Mouse (Mus musculus) intestine, embryonic 16.5 days (tissue): ENCODE results near the gene Rhd. TPM values are rescaled to one million over a fixed set of nuclear protein-coding genes. Genes with fewer than 3 reads are reported as not detected.
A peak's percentile ranks its signal among the peaks of the same experiment; 100 is the strongest.

ENCODE experiments used
- ATAC-seq: fragments of 200-750 bp; cut with Nextera tagmentation; 2 replicates; pipeline ENCODE4 v1.8.0; 2017; ENCODE audit warnings: moderate TSS enrichment, moderate library complexity
- H3K27ac ChIP-seq: fragments of 300-500 bp; sonication (generic); 2 replicates; pipeline ENCODE4 v1.5.1; 2014; ENCODE audit warnings: mild to moderate bottlenecking, low read length
- H3K27me3 ChIP-seq: fragments of 300-500 bp; sonication (generic); replicated peaks from 2 replicates; pipeline ENCODE4 v1.6.1; 2014; ENCODE audit warnings: low read length, control low read depth, mixed read lengths; ENCODE audit not compliant: control insufficient read depth, insufficient read depth
- H3K36me3 ChIP-seq: fragments of 300-500 bp; sonication (generic); 2 replicates; pipeline ENCODE4 v1.6.1; 2014; ENCODE audit warnings: low read length, control low read depth; ENCODE audit not compliant: control insufficient read depth, insufficient read depth
- H3K4me1 ChIP-seq: fragments of 300-500 bp; sonication (generic); 2 replicates; pipeline ENCODE4 v1.6.1; 2014; ENCODE audit warnings: low read length, control low read depth, mixed read lengths; ENCODE audit not compliant: control insufficient read depth, insufficient read depth
- H3K4me2 ChIP-seq: fragments of 300-500 bp; sonication (generic); 2 replicates; pipeline ENCODE4 v1.6.1; 2014; ENCODE audit warnings: low read depth, low read length, control low read depth
- H3K4me3 ChIP-seq: fragments of 300-500 bp; sonication (generic); 2 replicates; pipeline ENCODE4 v1.5.1; 2014; ENCODE audit warnings: mild to moderate bottlenecking, low read length
- H3K9ac ChIP-seq: fragments of 300-500 bp; sonication (generic); 2 replicates; pipeline ENCODE4 v1.6.1; 2014; ENCODE audit warnings: low read depth, low read length
- H3K9me3 ChIP-seq: fragments of 300-500 bp; sonication (generic); 2 replicates; pipeline ENCODE4 v1.6.1; 2016; ENCODE audit warnings: low read length, control low read depth; ENCODE audit not compliant: control insufficient read depth
- WGBS: fragments of 180-500 bp; shearing (Covaris S2); extraction: QIAGEN DNeasy Blood & Tissue Kit; methylation state at CpG from one replicate; pipeline ENCODE4 v1.1.7; 2014; 5-methylcytosine and 5-hydroxymethylcytosine counted together
- polyA plus RNA-seq: library from polyadenylated mRNA; unstranded; fragments of >200 nt; fragmentation: Nextera tagmentation; extraction: Ambion mirVana; gene quantifications from 2 replicates; pipeline ENCODE4 v1.2.1, GENCODE M21; 2015

The Rhd gene
- polyA plus RNA-seq, 1 experiment from 2014 or later, result 10.1 TPM

DNA sequence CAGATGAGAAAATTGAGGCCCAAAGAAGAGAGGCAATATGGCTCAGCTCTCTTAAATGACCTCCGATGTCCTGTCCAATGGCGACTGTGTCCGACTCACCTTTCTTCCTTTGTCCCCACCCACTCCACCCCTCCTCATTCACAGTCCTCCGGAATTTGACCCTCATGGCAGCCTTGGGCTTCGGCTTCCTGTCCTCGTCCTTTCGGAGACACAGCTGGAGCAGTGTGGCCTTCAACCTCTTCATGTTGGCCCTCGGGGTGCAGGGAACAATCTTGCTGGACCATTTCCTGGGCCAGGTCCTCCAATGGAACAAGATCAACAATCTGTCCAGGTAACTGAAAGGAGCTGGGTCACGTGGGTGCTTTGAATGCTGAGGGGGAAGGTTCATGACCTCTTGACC, 11.8 kb downstream of the Rhd start:
- Histone ChIP-seq H3K4me3 (no peak overlapping the region), H3K9ac (no peak overlapping the region), H3K9me3 (no peaks in the 10 kb centered on the region), H3K27ac (no peak overlapping the region), H3K36me3 (no peaks in the 10 kb centered on the region), H3K27me3 (0 out of 2 replicates have a peak, but pooled peaks cover 2% of the 10 kb centered on the region), H3K4me2 (no peak overlapping the region), H3K4me1 (peaks cover 5% of the 10 kb centered on the region; the same call in 1 of the 2 replicates)
- ATAC-seq, result no peak
- 82% methylated on average over 9 of the region's 9 CpGs for WGBS

DNA sequence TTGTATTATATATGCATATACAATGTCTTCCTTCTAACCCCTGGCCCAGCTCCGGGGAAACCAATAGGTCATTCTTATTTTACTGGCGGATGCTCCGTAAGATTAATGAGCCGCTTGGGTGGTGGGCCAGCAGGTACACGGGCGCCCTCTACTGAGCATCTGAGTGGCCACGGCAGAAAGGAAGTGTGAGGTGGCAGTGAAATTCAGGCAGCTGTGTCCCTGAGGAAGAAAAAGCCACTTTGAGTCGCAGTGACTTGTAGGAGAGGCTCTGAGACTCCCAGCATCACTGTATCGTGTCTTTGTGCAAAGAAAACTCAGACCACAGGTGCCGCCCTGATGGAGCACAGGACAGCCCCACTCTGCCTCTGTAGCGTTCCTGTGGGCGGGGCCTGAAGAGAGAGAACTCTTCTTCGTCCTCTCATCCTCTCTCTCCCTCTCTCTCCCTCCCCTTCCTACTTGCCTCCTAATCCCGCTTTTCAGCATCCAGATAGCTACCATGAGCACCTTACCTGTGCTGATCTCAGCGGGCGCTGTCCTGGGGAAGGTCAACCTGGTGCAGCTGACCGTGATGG, 15.2 kb downstream of the Rhd start:
- H3K9ac ChIP-seq, result peak overlapping the region; percentile 27; the same call in 1 of the 2 replicates
- 4% methylated on average over 17 of the region's 17 CpGs for WGBS

DNA sequence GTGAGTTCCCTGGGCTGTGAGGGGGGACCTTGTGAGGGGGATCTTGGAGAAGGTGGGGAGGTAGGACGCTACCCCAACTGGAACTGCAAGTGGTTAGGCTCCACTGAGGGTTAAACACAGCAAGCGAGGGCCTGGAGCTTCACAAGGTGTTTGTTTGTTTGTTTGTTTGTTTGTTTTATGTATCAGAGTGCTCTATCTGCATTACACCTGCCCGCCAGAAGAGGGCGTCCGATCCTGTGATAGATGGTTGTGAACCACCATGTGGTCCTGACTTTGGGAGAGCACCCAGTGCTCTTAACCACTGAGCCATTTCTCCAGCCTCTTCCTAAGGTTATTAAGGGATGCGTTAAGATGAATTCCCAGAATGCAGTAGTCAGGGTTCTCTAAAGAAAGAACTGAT, 15.7 kb downstream of the Rhd start:
- no peaks in the 10 kb centered on the region for H3K9me3 ChIP-seq
- no peaks in the 10 kb centered on the region for H3K36me3 ChIP-seq
- peak overlapping the region; percentile 65; the same call in 1 of the 2 replicates for H3K4me2 ChIP-seq
- 0 out of 2 replicates have a peak, but pooled peaks cover 2% of the 10 kb centered on the region for H3K27me3 ChIP-seq
- H3K9ac ChIP-seq, result peak overlapping the region; percentile 27; the same call in 1 of the 2 replicates
- no peak overlapping the region for H3K4me3 ChIP-seq
- ATAC-seq, result no peak
- H3K27ac ChIP-seq, result no peak overlapping the region
- peaks cover 5% of the 10 kb centered on the region; the same call in 1 of the 2 replicates for H3K4me1 ChIP-seq
- 34% methylated on average over 6 of the region's 6 CpGs for WGBS

More for the DNA sequence above, 15.2 kb downstream of the Rhd start:
- no peaks in the 10 kb centered on the region for H3K9me3 ChIP-seq
- peak; percentile 50 for ATAC-seq
- peak overlapping the region; percentile 65 for H3K4me2 ChIP-seq
- H3K27ac ChIP-seq, result no peak overlapping the region
- H3K36me3 ChIP-seq, result no peaks in the 10 kb centered on the region
- H3K4me1 ChIP-seq, result peaks cover 5% of the 10 kb centered on the region; the same call in 1 of the 2 replicates
- H3K27me3 ChIP-seq, result 0 out of 2 replicates have a peak, but pooled peaks cover 2% of the 10 kb centered on the region
- H3K4me3 ChIP-seq, result peak overlapping the region; percentile 33

DNA sequence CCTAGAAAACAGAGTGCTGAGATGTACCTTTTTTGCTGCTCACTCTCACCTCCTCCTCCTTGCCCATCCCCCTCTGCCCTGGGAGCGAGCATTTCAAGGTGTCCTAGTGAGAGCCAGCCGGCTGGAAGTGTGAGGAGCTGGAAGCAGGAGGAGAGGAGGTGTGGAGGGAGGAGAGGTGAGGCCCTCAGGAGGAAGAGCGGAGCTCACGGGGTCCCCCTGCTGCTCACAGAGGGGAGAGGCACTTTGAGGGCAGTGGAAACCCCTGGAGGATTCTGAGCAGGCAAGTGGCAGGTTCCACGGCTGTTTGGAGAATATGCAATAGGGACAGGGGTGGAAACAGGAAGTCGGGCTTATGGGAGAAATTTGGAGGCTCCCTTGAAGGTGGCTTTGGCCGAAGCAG, 18.9 kb downstream of the Rhd start:
- Histone ChIP-seq H3K4me2 (no peak overlapping the region), H3K27me3 (0 out of 2 replicates have a peak, but pooled peaks cover 2% of the 10 kb centered on the region), H3K9ac (no peak overlapping the region), H3K27ac (no peak overlapping the region), H3K4me3 (no peak overlapping the region), H3K4me1 (peaks cover 5% of the 10 kb centered on the region; the same call in 1 of the 2 replicates), H3K9me3 (no peaks in the 10 kb centered on the region), H3K36me3 (no peaks in the 10 kb centered on the region)
- 33% methylated on average over 7 of the region's 7 CpGs for WGBS
- ATAC-seq, result no peak

DNA sequence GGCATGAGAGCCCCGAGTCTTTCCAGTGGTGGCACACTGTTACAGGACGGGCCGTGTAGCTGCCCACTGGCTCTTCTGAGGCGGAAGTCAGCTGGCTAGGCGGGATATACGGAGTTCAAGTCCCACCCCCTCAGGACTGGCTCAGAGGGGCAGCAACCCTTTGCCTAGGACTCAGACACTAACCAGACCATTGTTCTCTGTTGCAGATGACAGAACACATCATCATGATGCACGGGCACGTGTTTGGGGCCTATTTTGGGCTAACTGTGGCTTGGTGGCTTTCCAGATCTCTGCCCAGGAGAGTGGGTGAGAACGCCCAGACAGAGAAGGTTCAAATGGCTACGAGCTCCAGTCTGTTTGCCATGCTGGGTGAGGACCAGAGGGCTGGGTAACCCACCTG, 19.5 kb downstream of the Rhd start:
- 81% methylated on average over 10 of the region's 10 CpGs for WGBS

DNA sequence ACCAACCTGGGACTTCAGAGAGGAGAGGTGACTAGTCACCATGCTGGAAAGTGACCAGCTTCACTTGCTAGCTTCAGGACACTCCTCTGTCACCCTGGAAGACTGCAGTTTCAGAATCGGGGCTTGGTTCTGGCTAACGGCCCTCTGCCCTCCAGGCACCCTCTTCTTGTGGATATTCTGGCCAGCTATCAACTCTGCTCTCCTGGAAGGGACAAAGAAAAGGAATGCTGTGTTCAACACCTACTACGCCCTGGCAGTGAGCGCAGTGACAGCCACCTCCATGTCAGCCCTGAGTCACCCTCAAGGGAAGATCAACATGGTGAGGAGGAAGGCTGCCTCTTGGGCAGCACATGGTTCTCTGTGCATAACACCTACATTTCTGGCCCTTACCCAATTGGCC, 20.0 kb downstream of the Rhd start:
- WGBS, result 89% methylated on average over 4 of the region's 4 CpGs

More for the DNA sequence above, 19.5 kb downstream of the Rhd start:
- Histone ChIP-seq H3K27ac (no peak overlapping the region), H3K36me3 (no peaks in the 10 kb centered on the region), H3K4me3 (no peak overlapping the region), H3K9ac (no peak overlapping the region), H3K4me2 (no peak overlapping the region), H3K4me1 (peaks cover 5% of the 10 kb centered on the region; the same call in 1 of the 2 replicates), H3K9me3 (no peaks in the 10 kb centered on the region), H3K27me3 (0 out of 2 replicates have a peak, but pooled peaks cover 2% of the 10 kb centered on the region)
- no peak for ATAC-seq

DNA sequence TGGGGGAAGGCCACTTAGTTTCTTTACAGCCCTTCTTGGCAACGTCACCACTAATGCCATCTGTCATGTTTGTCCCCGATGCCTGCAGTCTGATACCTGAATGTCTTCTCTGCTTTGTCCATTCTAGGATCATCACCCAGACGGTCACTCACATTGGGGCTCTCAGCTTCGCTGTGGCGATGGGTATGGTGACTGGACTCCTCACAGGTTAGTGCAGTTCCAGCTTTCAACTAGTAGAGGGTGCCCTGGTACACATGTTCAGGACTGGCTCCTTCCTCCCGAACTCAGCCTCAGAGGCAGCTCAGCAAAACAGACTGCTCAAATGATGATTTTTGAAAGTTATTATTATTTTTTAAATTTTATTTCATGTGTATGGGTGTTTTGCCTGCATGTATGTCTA, 27.8 kb downstream of the Rhd start:
- 73% methylated on average over 6 of the region's 6 CpGs for WGBS
- ATAC-seq, result no peak
- H3K27me3 ChIP-seq, result no peaks in the 10 kb centered on the region

More for the DNA sequence above, 20.0 kb downstream of the Rhd start:
- H3K27me3 ChIP-seq, result 0 out of 2 replicates have a peak, but pooled peaks cover 2% of the 10 kb centered on the region
- no peaks in the 10 kb centered on the region for H3K9me3 ChIP-seq
- no peak overlapping the region for H3K4me2 ChIP-seq
- ATAC-seq, result no peak
- no peaks in the 10 kb centered on the region for H3K36me3 ChIP-seq
- no peak overlapping the region for H3K27ac ChIP-seq
- H3K4me1 ChIP-seq, result peaks cover 4% of the 10 kb centered on the region; the same call in 1 of the 2 replicates
- no peak overlapping the region for H3K4me3 ChIP-seq
- no peak overlapping the region for H3K9ac ChIP-seq

DNA sequence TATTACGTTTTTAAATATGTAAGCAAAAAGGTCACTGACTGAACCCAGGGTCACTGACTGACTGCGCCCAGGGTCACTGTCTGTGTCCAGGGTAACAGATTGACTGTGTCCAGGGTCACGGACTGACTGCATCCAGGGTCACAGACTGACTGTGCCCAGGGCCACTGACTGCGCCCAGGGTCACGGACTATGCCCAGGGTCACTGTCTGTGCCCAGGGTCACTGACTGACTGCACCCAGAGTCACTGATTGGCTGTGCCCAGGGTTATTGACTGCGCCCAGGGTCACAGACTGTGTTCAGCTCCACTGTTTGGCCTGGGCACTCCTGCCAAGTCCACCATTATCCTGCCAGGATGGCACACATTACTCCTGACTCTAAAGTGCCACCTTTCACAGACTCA, 32.9 kb downstream of the Rhd start:
- no peaks in the 10 kb centered on the region for H3K9me3 ChIP-seq
- peaks cover 13% of the 10 kb centered on the region; the same call in 1 of the 2 replicates for H3K36me3 ChIP-seq
- no peak overlapping the region for H3K4me2 ChIP-seq
- no peaks in the 10 kb centered on the region for H3K4me1 ChIP-seq
- H3K27me3 ChIP-seq, result no peaks in the 10 kb centered on the region
- ATAC-seq, result no peak
- H3K9ac ChIP-seq, result no peak overlapping the region
- H3K4me3 ChIP-seq, result no peak overlapping the region
- WGBS, result 82% methylated on average over 6 of the region's 6 CpGs
- no peak overlapping the region for H3K27ac ChIP-seq

More for the DNA sequence above, 27.8 kb downstream of the Rhd start:
- no peak overlapping the region for H3K9ac ChIP-seq
- H3K4me2 ChIP-seq, result no peak overlapping the region
- no peaks in the 10 kb centered on the region for H3K9me3 ChIP-seq
- no peaks in the 10 kb centered on the region for H3K4me1 ChIP-seq
- no peak overlapping the region for H3K27ac ChIP-seq
- no peak overlapping the region for H3K4me3 ChIP-seq
- H3K36me3 ChIP-seq, result no peaks in the 10 kb centered on the region

DNA sequence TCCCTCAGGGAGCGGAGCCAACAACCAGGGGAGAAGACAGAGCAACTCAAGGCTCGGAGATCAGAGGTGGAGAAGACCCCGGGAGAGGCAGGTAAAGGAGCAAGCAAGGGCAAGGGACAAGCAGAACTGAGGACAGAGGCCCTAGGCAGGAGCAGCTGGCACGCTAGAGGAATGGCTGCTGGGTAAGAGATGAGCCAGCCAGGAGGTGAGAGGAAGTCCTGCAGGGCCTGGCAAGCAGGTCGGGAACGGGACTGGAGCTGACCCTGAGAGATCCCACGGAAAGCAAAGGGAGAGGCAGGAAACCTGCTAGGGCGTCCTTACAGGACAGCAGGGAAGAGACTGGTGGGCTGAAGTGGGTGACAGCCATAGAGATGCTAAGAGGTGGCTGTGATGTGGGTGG, 36.8 kb downstream of the Rhd start:
- WGBS, result 93% methylated on average over 8 of the region's 8 CpGs
- H3K36me3 ChIP-seq, result peaks cover 23% of the 10 kb centered on the region
- H3K27ac ChIP-seq, result no peak overlapping the region
- no peaks in the 10 kb centered on the region for H3K27me3 ChIP-seq
- H3K4me3 ChIP-seq, result no peak overlapping the region
- H3K4me2 ChIP-seq, result no peak overlapping the region
- no peak overlapping the region for H3K9ac ChIP-seq
- no peaks in the 10 kb centered on the region for H3K9me3 ChIP-seq
- H3K4me1 ChIP-seq, result no peaks in the 10 kb centered on the region
- no peak for ATAC-seq
